Comparison of ENCODE assay signal across 11 mouse cellular contexts in genomic region chr2:74244203-74244602, GRCm38 (mm10).
DNase-seq lines count a peak whose midpoint lies in the region; ATAC-seq and TF ChIP-seq lines count a peak whose summit lies in the region.
"Had no signal": no experiment of that assay in that cellular context is flagged by ENCODE, and none has a peak within 500 bp of the region (broad histone marks: within the 10 kb centered on the region; RNA-seq: fewer than 3 reads in every experiment).

No protein-coding gene starts in this region.

- peak overlapping the region; percentile 39; the same call in 1 of the 2 replicates for H3K27ac ChIP-seq in forebrain, embryonic 14.5 days (ENCODE audit: low read depth, low read length)
- H3K27ac ChIP-seq in forebrain, embryonic 13.5 days: no peak overlapping the region
- H3K27ac ChIP-seq in lung, embryonic 16.5 days (ENCODE audit: low read length): no peak overlapping the region
- peak overlapping the region; percentile 74 for H3K27ac ChIP-seq in hindbrain, embryonic 14.5 days
- no peak overlapping the region for H3K27ac ChIP-seq in midbrain, postnatal 0 days (ENCODE audit: low read depth, low read length)

- no peaks in the 10 kb centered on the region for H3K36me3 ChIP-seq in forebrain, embryonic 14.5 days (ENCODE audit: control insufficient read depth, insufficient read depth, low read length)
- no peaks in the 10 kb centered on the region for H3K36me3 ChIP-seq in forebrain, embryonic 13.5 days (ENCODE audit: poor library complexity, severe bottlenecking)
- no peaks in the 10 kb centered on the region for H3K36me3 ChIP-seq in lung, embryonic 16.5 days (ENCODE audit: control insufficient read depth, insufficient read depth, low read length)
- H3K36me3 ChIP-seq in hindbrain, embryonic 14.5 days (replicated peaks; ENCODE audit: control insufficient read depth, insufficient read depth): no peaks in the 10 kb centered on the region
- no peaks in the 10 kb centered on the region for H3K36me3 ChIP-seq in midbrain, postnatal 0 days (ENCODE audit: insufficient read depth, low read length)

- ATAC-seq in forebrain, embryonic 14.5 days: peak; percentile 62; the same call in 1 of the 2 replicates
- no peak for ATAC-seq in forebrain, embryonic 13.5 days
- no peak for ATAC-seq in lung, embryonic 16.5 days (ENCODE audit: low read depth)
- ATAC-seq in hindbrain, embryonic 14.5 days (ENCODE audit: low FRiP score): no peak
- ATAC-seq in midbrain, postnatal 0 days (ENCODE audit: low FRiP score): no peak
- ATAC-seq in monocyte, adult 5-6 weeks (replicated peaks; ENCODE audit: insufficient number of reproducible peaks, low FRiP score, low TSS enrichment, poor library complexity, severe bottlenecking): no peak

- no peak overlapping the region for H3K9ac ChIP-seq in forebrain, embryonic 14.5 days (ENCODE audit: low read length)
- H3K9ac ChIP-seq in forebrain, embryonic 13.5 days: no peak overlapping the region
- no peak overlapping the region for H3K9ac ChIP-seq in lung, embryonic 16.5 days (ENCODE audit: low read length)
- no peak overlapping the region for H3K9ac ChIP-seq in hindbrain, embryonic 14.5 days
- no peak overlapping the region for H3K9ac ChIP-seq in midbrain, postnatal 0 days (replicated peaks; ENCODE audit: low read length, poor library complexity, severe bottlenecking)

- peak overlapping the region; percentile 9; the same call in 1 of the 2 replicates for H3K4me2 ChIP-seq in forebrain, embryonic 14.5 days (ENCODE audit: low read length)
- H3K4me2 ChIP-seq in forebrain, embryonic 13.5 days: no peak overlapping the region
- H3K4me2 ChIP-seq in lung, embryonic 16.5 days (ENCODE audit: low read depth, low read length): peak overlapping the region; percentile 29
- peak overlapping the region; percentile 23; the same call in 1 of the 2 replicates for H3K4me2 ChIP-seq in hindbrain, embryonic 14.5 days (replicated peaks)
- peak overlapping the region; percentile 9; the same call in 1 of the 2 replicates for H3K4me2 ChIP-seq in midbrain, postnatal 0 days (ENCODE audit: low read depth, low read length, poor library complexity, severe bottlenecking)

- no peaks in the 10 kb centered on the region for H3K9me3 ChIP-seq in forebrain, embryonic 14.5 days (replicated peaks; ENCODE audit: control insufficient read depth, low read length)
- H3K9me3 ChIP-seq in forebrain, embryonic 13.5 days (replicated peaks): no peaks in the 10 kb centered on the region
- H3K9me3 ChIP-seq in lung, embryonic 16.5 days (ENCODE audit: control insufficient read depth, low read length): no peaks in the 10 kb centered on the region
- no peaks in the 10 kb centered on the region for H3K9me3 ChIP-seq in hindbrain, embryonic 14.5 days (ENCODE audit: control insufficient read depth, low read length)
- no peaks in the 10 kb centered on the region for H3K9me3 ChIP-seq in midbrain, postnatal 0 days (ENCODE audit: low read length)

- H3K4me3 ChIP-seq in forebrain, embryonic 14.5 days (ENCODE audit: low read depth, low read length): no peak overlapping the region
- H3K4me3 ChIP-seq in forebrain, embryonic 13.5 days: no peak overlapping the region
- no peak overlapping the region for H3K4me3 ChIP-seq in lung, embryonic 16.5 days (ENCODE audit: low read length)
- no peak overlapping the region for H3K4me3 ChIP-seq in lung, adult 2 months (replicated peaks; ENCODE audit: extremely low read depth, low read depth, low read length)
- no peak overlapping the region for H3K4me3 ChIP-seq in hindbrain, embryonic 14.5 days (replicated peaks; ENCODE audit: low read length)
- no peak overlapping the region for H3K4me3 ChIP-seq in midbrain, postnatal 0 days (ENCODE audit: low read depth, low read length)

- peaks cover 4% of the 10 kb centered on the region for H3K4me1 ChIP-seq in forebrain, embryonic 14.5 days (ENCODE audit: control insufficient read depth, insufficient read depth, low read length)
- H3K4me1 ChIP-seq in forebrain, embryonic 13.5 days: peaks cover 16% of the 10 kb centered on the region; the same call in 1 of the 2 replicates
- H3K4me1 ChIP-seq in lung, embryonic 16.5 days (replicated peaks; ENCODE audit: control insufficient read depth, insufficient read depth, low read length): peaks cover 6% of the 10 kb centered on the region
- no peaks in the 10 kb centered on the region for H3K4me1 ChIP-seq in lung, adult 2 months (ENCODE audit: control insufficient read depth, insufficient read depth, low read length)
- H3K4me1 ChIP-seq in hindbrain, embryonic 14.5 days (replicated peaks; ENCODE audit: control insufficient read depth, insufficient read depth, low read length): peaks cover 28% of the 10 kb centered on the region
- H3K4me1 ChIP-seq in midbrain, postnatal 0 days (ENCODE audit: insufficient read depth, low read length): no peaks in the 10 kb centered on the region; the same call in 1 of the 2 replicates

- TF ChIP-seq CTCF in lung, adult 2 months (IDR thresholded peaks at IDR 0.05; ENCODE audit: insufficient read depth, low read length): no peak
- TF ChIP-seq CTCF in midbrain, postnatal 0 days (IDR thresholded peaks at IDR 0.05): no peak

- DNase-seq in forebrain, embryonic 14.5 days (ENCODE audit: low spot score): peak; percentile 28
- no peak for DNase-seq in lung, adult 2 months
- DNase-seq in hindbrain, embryonic 14.5 days (ENCODE audit: low spot score): no peak
- DNase-seq in midbrain, postnatal 0 days (ENCODE audit: low spot score): peak; percentile 14
- DNase-seq in right cerebral cortex, postnatal 14 days: no peak
- DNase-seq: B cell, adult 2 months; gastrocnemius, postnatal 10 days; kidney, adult 2 months had no signal

- H3K27me3 ChIP-seq in forebrain, embryonic 14.5 days (replicated peaks; ENCODE audit: control insufficient read depth, insufficient read depth, low read length): no peaks in the 10 kb centered on the region
- no peaks in the 10 kb centered on the region for H3K27me3 ChIP-seq in forebrain, embryonic 13.5 days
- H3K27me3 ChIP-seq in lung, embryonic 16.5 days (ENCODE audit: control insufficient read depth, insufficient read depth, low read depth, low read length): no peaks in the 10 kb centered on the region
- no peaks in the 10 kb centered on the region for H3K27me3 ChIP-seq in hindbrain, embryonic 14.5 days (ENCODE audit: control insufficient read depth, insufficient read depth, low read length)
- H3K27me3 ChIP-seq in midbrain, postnatal 0 days (ENCODE audit: insufficient read depth, low read length): no peaks in the 10 kb centered on the region

- no peak for TF ChIP-seq POLR2A in lung, adult 2 months (IDR thresholded peaks at IDR 0.05; ENCODE audit: borderline replicate concordance, extremely low read depth, low read depth, low read length)

- 62% methylated on average over 6 of the region's 6 CpGs for WGBS in forebrain, embryonic 14.5 days
- 68% methylated on average over 6 of the region's 6 CpGs for WGBS in forebrain, embryonic 13.5 days
- 56% methylated on average over 6 of the region's 6 CpGs for WGBS in lung, embryonic 16.5 days
- WGBS in lung, adult 2 months: 67% methylated on average over 6 of the region's 6 CpGs
- WGBS in hindbrain, embryonic 14.5 days: 48% methylated on average over 6 of the region's 6 CpGs
- WGBS in midbrain, postnatal 0 days: 39% methylated on average over 6 of the region's 6 CpGs

Comparison
In these comparisons a context has a peak if more than half of its experiments do, and no peak if none do; other contexts are left out.
1. H3K27ac ChIP-seq: peak in forebrain, embryonic 14.5 days (single experiment) and hindbrain, embryonic 14.5 days (single experiment); none in forebrain, embryonic 13.5 days (single experiment), lung, embryonic 16.5 days (single experiment) and midbrain, postnatal 0 days (single experiment).
2. DNase-seq: peak in forebrain, embryonic 14.5 days (single experiment) and midbrain, postnatal 0 days (single experiment); none in lung, adult 2 months (single experiment), hindbrain, embryonic 14.5 days (single experiment) and right cerebral cortex, postnatal 14 days (single experiment).